Mouse (Mus musculus): ENCODE results near the gene Smap2. TPM values are rescaled to one million over a fixed set of nuclear protein-coding genes. Genes with fewer than 3 reads are reported as not detected.

Smap2 gene
- total and polyA plus RNA-seq, 2 experiments from 2014 or later: 6.9 to 20.9 TPM

DNA sequence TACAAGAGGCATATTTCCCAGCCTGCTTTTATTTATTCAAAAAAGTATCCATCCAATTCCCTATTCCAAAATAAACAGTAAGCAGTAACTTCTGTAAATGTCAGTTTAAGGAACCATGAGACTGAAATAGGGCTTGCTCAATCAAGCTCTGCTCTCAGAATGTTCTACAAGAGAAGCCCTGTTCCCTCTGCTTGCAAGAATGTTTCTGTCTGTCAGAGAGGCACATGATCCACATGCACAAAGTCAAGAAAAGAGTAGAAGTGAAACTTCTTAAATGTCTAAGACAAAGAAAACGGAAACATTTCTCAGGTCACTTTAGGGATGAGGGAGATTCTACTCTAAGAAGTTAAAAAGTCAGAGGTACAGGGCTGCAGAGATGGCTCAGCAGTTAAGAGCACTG is 24.0 kb downstream of the Smap2 start:
- ATAC-seq (ENCODE audit: insufficient read depth, low read depth): no peak
- Histone ChIP-seq H3K9me3 (replicated peaks; ENCODE audit: control insufficient read depth, low read length) (0 out of 2 replicates have a peak, but pooled peaks cover 4% of the 10 kb centered on the region), H3K36me3 (replicated peaks; ENCODE audit: control insufficient read depth, insufficient read depth, low read length) (0 out of 2 replicates have a peak, but pooled peaks cover 6% of the 10 kb centered on the region), H3K4me3 (ENCODE audit: low read depth, low read length) (no peak overlapping the region), H3K4me1 (ENCODE audit: control insufficient read depth, insufficient read depth) (no peaks in the 10 kb centered on the region), H3K27me3 (ENCODE audit: control insufficient read depth, insufficient read depth, low read length) (no peaks in the 10 kb centered on the region), H3K4me2 (ENCODE audit: low read depth, low read length) (no peak overlapping the region), H3K27ac (ENCODE audit: low read depth) (no peak overlapping the region), H3K9ac (replicated peaks; ENCODE audit: low read depth, low read length) (no peak overlapping the region)
- DNase-seq (ENCODE audit: low spot score): no peak
- 85% methylated on average over 1 of the region's 1 CpGs for WGBS
- TF ChIP-seq EP300 (IDR thresholded peaks at IDR 0.05; ENCODE audit: low read depth) (no peak), CTCF (IDR thresholded peaks at IDR 0.05; ENCODE audit: low read depth) (no peak)

GRCm38 (mm10) chr4:120992284-120992683 is 24.8 kb downstream of the Smap2 start:
- Histone ChIP-seq H3K4me1 (ENCODE audit: control insufficient read depth, insufficient read depth) (no peaks in the 10 kb centered on the region), H3K9ac (replicated peaks; ENCODE audit: low read depth, low read length) (no peak overlapping the region), H3K4me2 (ENCODE audit: low read depth, low read length) (no peak overlapping the region), H3K27ac (ENCODE audit: low read depth) (no peak overlapping the region), H3K9me3 (replicated peaks; ENCODE audit: control insufficient read depth, low read length) (0 out of 2 replicates have a peak, but pooled peaks cover 4% of the 10 kb centered on the region), H3K27me3 (ENCODE audit: control insufficient read depth, insufficient read depth, low read length) (no peaks in the 10 kb centered on the region), H3K36me3 (replicated peaks; ENCODE audit: control insufficient read depth, insufficient read depth, low read length) (0 out of 2 replicates have a peak, but pooled peaks cover 6% of the 10 kb centered on the region), H3K4me3 (ENCODE audit: low read depth, low read length) (no peak overlapping the region)
- TF ChIP-seq CTCF (IDR thresholded peaks at IDR 0.05; ENCODE audit: low read depth) (no peak), EP300 (IDR thresholded peaks at IDR 0.05; ENCODE audit: low read depth) (no peak)
- WGBS: 85% methylated on average over 2 of the region's 2 CpGs
- ATAC-seq (ENCODE audit: insufficient read depth, low read depth) (no peak), DNase-seq (ENCODE audit: low spot score) (no peak)

GRCm38 (mm10) chr4:120987319-120987718 is 29.7 kb downstream of the Smap2 start:
- H3K4me2 ChIP-seq (ENCODE audit: low read depth, low read length): no peak overlapping the region
- TF ChIP-seq EP300 (IDR thresholded peaks at IDR 0.05; ENCODE audit: low read depth) (no peak), CTCF (IDR thresholded peaks at IDR 0.05; ENCODE audit: low read depth) (no peak)
- H3K9me3 ChIP-seq (replicated peaks; ENCODE audit: control insufficient read depth, low read length): 0 out of 2 replicates have a peak, but pooled peaks cover 4% of the 10 kb centered on the region
- H3K4me1 ChIP-seq (ENCODE audit: control insufficient read depth, insufficient read depth): no peaks in the 10 kb centered on the region
- ATAC-seq (ENCODE audit: insufficient read depth, low read depth): no peak
- peaks cover 21% of the 10 kb centered on the region for H3K36me3 ChIP-seq (replicated peaks; ENCODE audit: control insufficient read depth, insufficient read depth, low read length)
- 63% methylated on average over 4 of the region's 4 CpGs for whole genome bisulfite sequencing
- H3K4me3 ChIP-seq (ENCODE audit: low read depth, low read length): no peak overlapping the region
- no peak for DNase-seq (ENCODE audit: low spot score)
- no peak overlapping the region for H3K27ac ChIP-seq (ENCODE audit: low read depth)
- H3K27me3 ChIP-seq (ENCODE audit: control insufficient read depth, insufficient read depth, low read length): no peaks in the 10 kb centered on the region
- H3K9ac ChIP-seq (replicated peaks; ENCODE audit: low read depth, low read length): no peak overlapping the region

DNA sequence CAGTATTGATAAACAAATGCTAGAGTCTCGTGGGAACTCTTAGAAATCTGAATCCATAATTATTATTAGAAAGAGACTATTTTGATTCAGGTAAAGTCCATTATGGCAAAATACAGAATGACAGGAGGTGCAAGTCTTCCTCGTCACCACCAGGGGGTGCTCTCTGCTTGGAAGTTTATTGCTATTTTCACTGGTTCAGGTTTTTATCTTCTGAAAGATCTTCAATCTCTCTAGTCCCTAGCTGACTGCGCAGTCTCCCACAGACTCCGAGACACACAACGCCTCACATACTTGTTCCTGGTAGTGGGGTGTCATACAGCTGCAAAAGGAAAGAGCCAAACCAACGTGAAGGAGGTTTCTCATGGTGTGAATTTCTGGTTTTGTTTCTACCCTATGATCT is 30.6 kb downstream of the Smap2 start:
- Histone ChIP-seq H3K4me1 (ENCODE audit: control insufficient read depth, insufficient read depth) (no peaks in the 10 kb centered on the region), H3K4me3 (ENCODE audit: low read depth, low read length) (no peak overlapping the region), H3K36me3 (replicated peaks; ENCODE audit: control insufficient read depth, insufficient read depth, low read length) (peaks cover 24% of the 10 kb centered on the region), H3K9me3 (replicated peaks; ENCODE audit: control insufficient read depth, low read length) (0 out of 2 replicates have a peak, but pooled peaks cover 4% of the 10 kb centered on the region), H3K27ac (ENCODE audit: low read depth) (no peak overlapping the region), H3K9ac (replicated peaks; ENCODE audit: low read depth, low read length) (no peak overlapping the region), H3K4me2 (ENCODE audit: low read depth, low read length) (no peak overlapping the region), H3K27me3 (ENCODE audit: control insufficient read depth, insufficient read depth, low read length) (no peaks in the 10 kb centered on the region)
- 15% methylated on average over 6 of the region's 6 CpGs for WGBS
- DNase-seq (ENCODE audit: low spot score) (peak; percentile 37), ATAC-seq (ENCODE audit: insufficient read depth, low read depth) (no peak)
- peak; percentile 72 for TF ChIP-seq CTCF (IDR thresholded peaks at IDR 0.05; ENCODE audit: low read depth)
- no peak for TF ChIP-seq EP300 (IDR thresholded peaks at IDR 0.05; ENCODE audit: low read depth)

GRCm38 (mm10) chr4:120978221-120978620 is 38.8 kb downstream of the Smap2 start:
- no peaks in the 10 kb centered on the region for H3K27me3 ChIP-seq (ENCODE audit: control insufficient read depth, insufficient read depth, low read length)

GRCm38 (mm10) chr4:120975428-120975734 is 41.7 kb downstream of the Smap2 start:
- Histone ChIP-seq H3K36me3 (replicated peaks; ENCODE audit: control insufficient read depth, insufficient read depth, low read length) (peaks cover 45% of the 10 kb centered on the region), H3K27me3 (ENCODE audit: control insufficient read depth, insufficient read depth, low read length) (no peaks in the 10 kb centered on the region), H3K9ac (replicated peaks; ENCODE audit: low read depth, low read length) (no peak overlapping the region), H3K4me2 (ENCODE audit: low read depth, low read length) (no peak overlapping the region), H3K9me3 (replicated peaks; ENCODE audit: control insufficient read depth, low read length) (no peaks in the 10 kb centered on the region), H3K27ac (ENCODE audit: low read depth) (peak overlapping the region; percentile 41; the same call in 1 of the 2 replicates), H3K4me1 (ENCODE audit: control insufficient read depth, insufficient read depth) (no peaks in the 10 kb centered on the region), H3K4me3 (ENCODE audit: low read depth, low read length) (no peak overlapping the region)
- ATAC-seq (ENCODE audit: insufficient read depth, low read depth) (no peak), DNase-seq (ENCODE audit: low spot score) (no peak)
- WGBS: 75% methylated on average over 4 of the region's 4 CpGs
- no peak for TF ChIP-seq EP300 (IDR thresholded peaks at IDR 0.05; ENCODE audit: low read depth)
- no peak for TF ChIP-seq CTCF (IDR thresholded peaks at IDR 0.05; ENCODE audit: low read depth)

More at GRCm38 (mm10) chr4:120978221-120978620, 38.8 kb downstream of the Smap2 start:
- H3K4me1 ChIP-seq (ENCODE audit: control insufficient read depth, insufficient read depth): no peaks in the 10 kb centered on the region
- TF ChIP-seq EP300 (IDR thresholded peaks at IDR 0.05; ENCODE audit: low read depth): no peak
- TF ChIP-seq CTCF (IDR thresholded peaks at IDR 0.05; ENCODE audit: low read depth): no peak
- H3K9me3 ChIP-seq (replicated peaks; ENCODE audit: control insufficient read depth, low read length): no peaks in the 10 kb centered on the region
- no peak for DNase-seq (ENCODE audit: low spot score)
- peaks cover 28% of the 10 kb centered on the region for H3K36me3 ChIP-seq (replicated peaks; ENCODE audit: control insufficient read depth, insufficient read depth, low read length)
- H3K4me2 ChIP-seq (ENCODE audit: low read depth, low read length): no peak overlapping the region
- ATAC-seq (ENCODE audit: insufficient read depth, low read depth): no peak
- H3K9ac ChIP-seq (replicated peaks; ENCODE audit: low read depth, low read length): no peak overlapping the region
- no peak overlapping the region for H3K27ac ChIP-seq (ENCODE audit: low read depth)
- no peak overlapping the region for H3K4me3 ChIP-seq (ENCODE audit: low read depth, low read length)
- 76% methylated on average over 3 of the region's 3 CpGs for WGBS
